Mouse (Mus musculus): ENCODE data around the gene Mrps23.

DNA sequence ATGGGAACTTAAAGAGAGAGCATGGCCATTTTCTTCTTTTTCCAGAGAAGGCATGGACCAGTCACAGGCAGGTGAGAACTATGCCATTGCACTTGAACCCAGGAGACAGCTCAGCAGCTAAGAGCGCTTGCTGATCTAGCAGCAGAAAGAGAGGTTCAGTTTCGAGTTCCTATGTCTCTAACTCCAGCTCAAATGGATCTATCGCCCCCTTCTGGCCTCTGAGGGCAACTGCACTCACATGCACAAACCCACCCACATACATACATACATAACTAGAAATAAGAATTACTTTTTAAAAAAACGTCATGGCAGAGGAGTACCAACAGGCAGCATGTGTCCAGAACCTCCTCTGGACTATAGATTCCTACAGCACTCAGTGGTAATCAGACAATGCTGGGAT, 54.0 kb downstream of the Mrps23 start:
- peak; percentile 37 for TF ChIP-seq CTCF (IDR thresholded peaks at IDR 0.05; ENCODE audit: control insufficient read depth, insufficient read depth, low read length)
- no peak for TF ChIP-seq POLR2A (IDR thresholded peaks at IDR 0.05; ENCODE audit: borderline replicate concordance, control insufficient read depth, low read depth, low read length)

Measured in bone marrow, adult 2 months (tissue).